Mouse (Mus musculus): Measurements from ENCODE around the gene Plin4. TPM values are rescaled to one million over a fixed set of nuclear protein-coding genes. Genes with fewer than 3 reads are reported as not detected.

Gene Plin4
- total RNA-seq (2017): not detected in 3 replicates

DNA sequence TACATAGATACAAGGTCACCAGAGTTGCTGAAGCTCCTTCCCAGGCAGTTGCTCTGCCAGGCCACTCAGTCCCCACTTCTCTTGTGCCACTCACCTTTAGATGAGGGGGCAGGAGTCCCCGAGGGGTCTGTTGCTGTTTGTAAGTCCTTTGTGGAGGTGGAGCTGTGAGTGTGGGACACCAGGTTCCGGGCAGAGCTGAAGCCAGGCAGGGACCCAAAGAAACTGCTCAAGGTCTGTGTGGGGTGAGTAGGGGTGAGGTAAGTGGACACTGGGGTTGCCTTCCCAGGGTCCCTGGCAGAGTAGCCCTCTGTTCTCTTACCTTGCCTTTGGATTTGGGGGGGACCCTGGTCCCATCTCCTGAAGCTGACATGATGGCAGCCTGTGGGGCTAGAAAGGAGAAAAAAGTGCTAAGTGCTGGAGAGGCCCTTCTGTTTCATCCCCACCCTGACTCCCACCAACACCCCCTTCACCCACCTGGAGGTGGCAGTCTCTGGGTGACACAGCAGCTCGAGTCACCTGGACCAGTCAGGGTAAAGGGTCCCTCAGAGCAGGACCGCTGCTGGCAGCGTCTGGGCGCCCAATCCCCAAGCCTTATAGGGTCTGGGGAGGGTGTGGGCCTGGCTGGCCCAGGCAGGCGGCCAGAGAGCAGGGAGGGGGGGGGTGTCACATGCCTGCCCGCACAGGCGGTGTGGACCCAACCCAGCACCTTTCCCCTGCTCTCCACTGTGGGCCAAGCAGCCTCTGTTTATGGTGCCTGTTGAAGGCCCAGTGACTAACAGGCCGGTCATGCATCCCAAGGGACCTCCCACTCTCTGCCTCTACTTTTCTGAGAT is at the start of gene Plin4:
TSS of gene Plin4 (minus strand) at position 585 of the 833 bp plus-strand sequence.
- ATAC-seq (replicated peaks; ENCODE audit: insufficient number of reproducible peaks, low FRiP score, low TSS enrichment, poor library complexity, severe bottlenecking): no peak

DNA sequence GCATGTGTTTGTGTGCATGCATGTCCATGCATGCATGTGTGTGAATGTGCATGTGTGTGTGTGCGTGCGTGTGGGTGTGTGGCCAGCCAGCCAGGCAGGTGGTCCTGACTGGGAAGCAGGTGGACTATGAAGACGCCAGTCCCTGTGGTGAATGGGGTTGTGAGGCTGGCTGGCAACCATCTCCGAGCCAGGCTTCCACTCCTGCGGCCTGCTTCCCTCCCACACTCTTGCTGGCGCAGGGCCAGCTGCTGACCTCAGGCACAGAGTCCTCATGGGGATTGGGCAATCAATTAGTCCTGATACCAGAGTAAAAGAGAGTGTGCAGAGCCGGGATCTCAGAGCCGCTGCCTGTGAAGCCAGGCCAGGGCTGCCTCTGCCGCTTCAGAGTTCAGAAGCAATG is 44.0 kb upstream of the Plin4 start:
- no peak for ATAC-seq (replicated peaks; ENCODE audit: insufficient number of reproducible peaks, low FRiP score, low TSS enrichment, poor library complexity, severe bottlenecking)

DNA sequence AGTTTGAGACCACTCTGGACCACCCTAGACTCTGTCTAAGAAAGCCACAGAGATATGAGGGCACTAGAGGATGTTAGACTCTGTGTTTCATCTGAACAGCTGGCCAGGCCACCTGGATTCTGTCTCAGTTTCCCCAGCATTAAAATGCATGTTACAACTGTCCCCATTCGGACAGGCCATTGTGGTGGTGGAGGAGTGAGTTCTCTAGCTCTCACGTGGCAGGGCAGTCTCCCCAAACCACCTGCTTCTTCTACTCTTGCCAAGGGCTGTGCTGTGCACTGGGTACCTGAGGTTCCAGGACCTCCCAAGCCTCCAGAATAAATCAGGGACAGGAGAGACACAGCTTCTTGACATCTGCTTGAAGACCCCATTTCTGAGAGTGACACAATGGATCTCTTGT is 40.3 kb upstream of the Plin4 start:
- no peak for ATAC-seq (replicated peaks; ENCODE audit: insufficient number of reproducible peaks, low FRiP score, low TSS enrichment, poor library complexity, severe bottlenecking)

DNA sequence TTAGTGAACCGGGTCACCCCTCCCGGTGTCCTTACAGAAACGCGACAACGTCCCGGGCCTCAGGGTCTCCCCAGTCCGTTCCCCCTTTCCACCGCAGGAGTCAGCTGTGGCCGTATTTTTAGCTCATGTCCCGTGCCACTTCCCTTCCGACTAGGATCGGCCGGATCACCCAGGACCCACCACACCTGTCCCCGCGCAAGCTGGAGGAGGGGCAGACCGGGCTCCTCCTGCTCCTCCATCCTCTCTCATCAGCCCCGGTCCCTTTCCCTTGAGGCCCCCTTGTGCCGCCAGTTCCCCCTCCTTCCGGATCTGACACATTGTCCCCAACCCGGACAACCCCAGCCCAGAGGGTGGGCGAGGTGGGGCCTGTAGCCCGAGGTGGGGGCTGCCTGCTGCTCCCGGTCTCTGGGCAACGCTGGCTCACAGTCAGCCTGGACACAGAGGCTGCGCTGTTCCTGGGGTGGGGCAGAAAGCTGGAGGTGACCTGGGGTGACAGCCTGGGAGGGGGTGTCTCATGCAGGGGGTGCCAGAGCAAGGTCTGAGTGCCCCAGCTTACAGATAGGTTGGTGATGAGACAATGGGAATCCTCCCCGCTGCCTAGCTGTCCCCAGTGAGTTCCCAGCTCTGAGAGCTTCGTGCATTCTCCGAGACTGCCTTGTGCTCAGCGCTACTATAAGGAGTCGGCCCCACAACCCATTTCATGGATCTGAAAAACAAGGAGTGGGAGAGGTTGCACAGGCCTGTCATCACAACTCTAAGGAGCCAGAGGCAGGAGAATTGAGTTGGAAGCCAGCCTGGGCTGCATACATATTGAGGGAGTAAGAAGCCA is 39.4 kb upstream of the Plin4 start:
- ATAC-seq (replicated peaks; ENCODE audit: insufficient number of reproducible peaks, low FRiP score, low TSS enrichment, poor library complexity, severe bottlenecking): no peak

DNA sequence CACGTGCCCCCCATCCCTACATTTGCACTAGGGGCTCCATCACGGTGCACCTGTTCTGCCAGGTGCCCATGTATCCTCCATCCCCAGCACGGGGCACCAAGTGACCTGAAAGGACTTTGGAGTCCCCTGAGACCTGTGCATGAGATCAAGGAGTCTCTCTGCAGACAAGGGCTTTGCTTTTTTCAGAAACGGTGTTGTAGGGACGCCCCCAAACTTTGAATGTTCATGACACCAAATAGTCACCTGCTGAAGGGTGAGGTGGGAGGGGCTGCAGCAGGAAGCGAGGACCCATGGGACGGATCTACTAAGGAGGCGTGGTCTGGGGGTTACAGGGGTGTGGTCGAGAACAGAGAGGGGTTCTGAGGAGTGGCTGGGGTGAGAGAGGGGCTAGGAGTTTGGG is 38.7 kb upstream of the Plin4 start:
- ATAC-seq (replicated peaks; ENCODE audit: insufficient number of reproducible peaks, low FRiP score, low TSS enrichment, poor library complexity, severe bottlenecking): no peak

DNA sequence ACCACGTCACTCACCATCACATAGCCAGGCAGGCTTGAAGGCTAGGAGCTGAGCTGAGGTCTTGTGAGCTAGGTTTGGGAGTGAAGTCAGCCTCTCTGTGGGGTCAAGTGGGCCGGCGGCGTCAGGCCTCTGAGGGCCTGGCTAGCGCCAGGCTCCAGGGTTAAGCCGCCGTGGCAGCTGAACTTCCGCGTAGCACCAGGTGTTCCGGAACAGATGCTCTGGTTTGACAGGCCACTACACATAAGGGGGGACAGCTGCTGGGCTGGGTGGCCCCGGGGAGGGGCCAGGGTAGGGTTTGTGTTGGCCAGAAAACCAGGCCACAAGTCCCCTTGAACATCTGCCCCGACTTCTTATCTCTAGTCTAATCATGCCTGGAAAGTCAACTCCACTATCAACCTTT is 37.8 kb upstream of the Plin4 start:
- no peak for ATAC-seq (replicated peaks; ENCODE audit: insufficient number of reproducible peaks, low FRiP score, low TSS enrichment, poor library complexity, severe bottlenecking)

DNA sequence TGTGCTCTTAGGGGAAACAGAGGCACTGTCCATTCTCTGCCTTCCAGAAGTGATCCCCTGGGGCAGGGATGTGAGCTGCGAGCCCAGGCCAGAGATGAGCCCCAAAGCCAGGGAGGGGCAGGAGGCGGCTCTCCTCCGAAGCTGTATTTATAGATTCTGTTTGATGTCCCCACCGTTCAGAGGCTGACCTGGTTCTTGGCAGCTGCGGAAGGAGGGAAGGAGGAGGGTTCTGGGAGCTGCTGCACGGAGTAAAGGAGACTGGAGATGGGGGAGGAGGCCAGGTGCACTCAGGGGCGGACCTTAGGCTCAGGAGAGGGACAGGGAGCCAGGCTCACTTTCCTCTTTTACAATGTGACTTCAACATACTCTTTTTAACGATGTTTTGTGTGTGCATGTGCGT is 36.5 kb upstream of the Plin4 start:
- ATAC-seq (replicated peaks; ENCODE audit: insufficient number of reproducible peaks, low FRiP score, low TSS enrichment, poor library complexity, severe bottlenecking): no peak

DNA sequence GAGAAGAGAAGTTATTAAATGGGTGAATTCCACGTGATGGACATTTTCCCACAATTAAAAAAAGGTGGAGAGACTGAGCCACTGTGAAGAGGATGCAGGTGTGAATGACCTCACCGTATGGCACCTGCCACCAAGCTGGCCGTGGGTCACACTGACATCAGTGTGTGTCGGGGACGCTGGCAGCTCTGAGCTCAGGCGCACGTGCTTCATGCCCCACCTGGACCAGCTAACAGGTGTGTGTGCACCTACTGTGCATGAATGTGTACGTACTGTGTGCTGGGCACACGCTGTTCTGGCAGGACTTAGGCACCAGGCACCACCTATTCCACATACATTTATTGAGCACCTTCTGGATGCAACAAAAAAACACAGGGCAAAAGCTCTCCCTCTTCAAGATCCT is 34.9 kb upstream of the Plin4 start:
- no peak for ATAC-seq (replicated peaks; ENCODE audit: insufficient number of reproducible peaks, low FRiP score, low TSS enrichment, poor library complexity, severe bottlenecking)

DNA sequence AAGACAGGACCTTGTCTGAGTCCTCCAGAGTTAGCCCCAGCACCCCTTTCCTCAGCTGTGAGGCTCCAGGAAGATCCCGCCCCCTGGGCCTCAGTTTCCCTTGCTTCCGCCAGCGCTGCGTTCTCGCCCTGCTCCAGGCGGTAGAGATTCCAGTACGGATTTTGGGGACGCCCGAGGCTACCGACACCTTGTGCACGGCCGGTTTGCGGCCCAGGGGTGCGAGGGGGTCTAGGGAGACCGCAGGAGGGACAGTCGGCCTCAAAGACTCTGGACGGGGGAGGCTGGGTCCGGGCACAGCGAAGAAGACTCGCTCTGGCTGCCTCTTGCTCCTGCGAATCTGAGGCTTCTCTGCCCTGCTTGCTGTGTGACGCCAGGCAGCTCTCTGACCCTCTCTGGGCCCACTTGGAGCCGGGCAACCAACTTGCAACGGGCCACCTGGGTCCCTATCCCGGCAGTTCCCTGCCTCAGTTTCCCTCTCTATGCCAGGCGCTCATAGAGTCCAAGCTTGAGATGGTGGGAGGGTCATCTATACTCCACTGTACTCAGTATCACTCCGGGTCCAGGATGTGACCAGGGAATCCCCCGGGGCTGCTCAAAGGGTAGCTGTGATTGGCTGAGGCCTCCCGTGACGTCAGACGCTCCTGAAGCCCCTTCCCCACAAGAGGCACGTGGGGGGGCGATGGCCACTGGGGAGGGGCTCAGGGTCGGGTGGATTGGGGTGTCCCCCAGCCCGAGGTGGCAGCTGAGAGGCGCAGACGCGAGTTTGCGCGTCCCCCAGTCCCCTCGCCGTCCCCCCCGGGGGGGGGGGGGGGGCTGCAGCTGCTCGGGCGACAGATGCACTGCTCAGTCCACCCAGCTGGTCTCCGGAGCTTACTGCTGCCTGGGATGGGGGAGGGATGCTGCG is 32.4 kb upstream of the Plin4 start:
- ATAC-seq (replicated peaks; ENCODE audit: insufficient number of reproducible peaks, low FRiP score, low TSS enrichment, poor library complexity, severe bottlenecking): no peak

DNA sequence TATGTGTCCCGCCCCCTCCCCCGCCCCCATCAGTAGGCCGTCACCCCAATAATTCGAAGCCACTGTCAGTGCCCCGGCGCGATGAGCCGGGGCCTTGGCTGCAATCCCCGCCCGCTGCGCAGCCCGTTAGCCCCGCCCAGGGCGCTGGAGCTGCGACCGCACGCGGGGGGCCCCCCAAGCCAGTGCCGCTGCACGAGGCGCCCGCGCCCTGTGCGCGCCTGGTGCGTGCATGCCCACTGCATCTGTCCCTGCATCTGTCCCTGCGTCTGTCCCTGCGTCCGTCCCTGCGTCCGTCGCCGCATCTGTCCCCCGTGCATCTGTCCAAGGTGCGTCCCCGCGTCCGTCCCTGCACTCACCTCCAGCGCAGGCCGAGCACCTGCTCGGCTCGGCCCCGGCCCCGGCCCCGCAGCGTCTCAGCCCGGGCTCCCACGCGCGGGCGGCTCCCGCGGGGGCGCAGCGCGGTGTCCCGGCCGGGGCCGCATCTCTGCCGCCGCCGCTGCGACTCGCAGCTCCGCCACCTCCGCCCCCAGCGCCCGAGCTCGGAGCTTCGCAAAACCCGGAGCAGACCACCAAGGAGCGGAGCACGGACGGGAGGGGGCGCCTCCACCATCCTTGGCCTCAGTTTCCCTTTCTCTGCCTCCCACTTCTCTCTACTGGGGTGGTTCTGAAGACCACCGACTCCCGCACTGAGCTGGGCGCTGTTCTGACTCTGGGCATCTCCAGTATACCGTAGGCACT is 30.4 kb upstream of the Plin4 start, which contains the start of gene Sema6b:
TSS of gene Sema6b (minus strand) at position 486 of the 738 bp plus-strand sequence.
- ATAC-seq (replicated peaks; ENCODE audit: insufficient number of reproducible peaks, low FRiP score, low TSS enrichment, poor library complexity, severe bottlenecking): no peak

DNA sequence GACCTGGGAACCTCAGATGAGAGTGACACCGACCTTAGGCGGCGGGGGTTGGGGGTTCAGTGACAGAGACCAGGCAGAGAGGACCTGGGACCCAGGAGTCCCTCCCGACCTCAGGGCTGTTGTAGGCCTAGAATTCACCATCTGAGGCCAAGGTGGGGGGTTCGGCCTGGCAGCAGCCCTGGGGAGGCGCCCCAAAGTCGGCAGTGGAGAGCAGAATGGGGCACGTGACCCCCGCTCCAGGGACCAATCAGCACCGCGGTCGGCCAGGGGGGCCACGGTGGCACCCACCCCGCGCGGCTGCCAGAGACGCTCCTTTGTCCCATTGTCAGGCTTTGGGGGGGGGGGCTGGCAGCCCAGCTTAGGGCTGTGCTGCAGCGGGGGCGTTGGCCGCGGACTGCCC is 29.8 kb upstream of the Plin4 start:
- no peak for ATAC-seq (replicated peaks; ENCODE audit: insufficient number of reproducible peaks, low FRiP score, low TSS enrichment, poor library complexity, severe bottlenecking)

DNA sequence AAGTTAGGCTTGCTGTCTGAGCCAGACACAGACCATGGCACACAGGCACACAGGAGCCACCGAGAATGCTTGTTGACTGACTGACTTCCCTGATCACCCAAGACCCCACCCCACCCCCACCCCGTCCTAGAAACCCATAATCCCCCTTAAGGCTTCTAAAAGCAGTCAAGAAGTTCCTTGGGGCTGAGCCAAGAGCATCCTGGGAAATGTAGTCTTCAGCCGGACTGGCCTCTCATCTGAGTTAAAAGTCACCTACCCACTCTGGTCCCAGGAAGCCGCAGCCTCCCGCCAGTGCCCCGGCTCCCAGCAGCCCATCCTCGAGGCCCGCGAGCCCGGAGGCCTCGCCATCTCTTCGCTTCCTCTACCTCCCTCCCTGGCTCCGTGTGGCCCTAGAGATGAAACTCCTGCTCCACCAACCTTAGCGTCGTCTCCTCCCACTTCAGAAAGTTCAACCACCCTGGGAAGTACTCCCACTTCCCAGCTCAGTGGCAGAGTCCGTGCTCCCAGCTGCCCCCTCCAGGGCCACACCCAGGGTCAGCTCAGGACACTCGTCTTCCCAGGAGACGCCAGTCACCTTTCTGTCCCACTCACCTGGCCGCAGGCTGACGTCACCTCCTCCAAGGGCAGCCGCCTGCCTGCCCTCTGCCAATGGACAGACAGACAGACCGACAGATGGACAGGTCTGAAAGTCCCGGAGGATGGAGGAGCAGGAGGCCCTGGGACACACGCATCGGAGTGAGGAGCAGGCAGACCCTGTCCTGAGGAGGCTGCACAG is 28.4 kb upstream of the Plin4 start:
- no peak for ATAC-seq (replicated peaks; ENCODE audit: insufficient number of reproducible peaks, low FRiP score, low TSS enrichment, poor library complexity, severe bottlenecking)

DNA sequence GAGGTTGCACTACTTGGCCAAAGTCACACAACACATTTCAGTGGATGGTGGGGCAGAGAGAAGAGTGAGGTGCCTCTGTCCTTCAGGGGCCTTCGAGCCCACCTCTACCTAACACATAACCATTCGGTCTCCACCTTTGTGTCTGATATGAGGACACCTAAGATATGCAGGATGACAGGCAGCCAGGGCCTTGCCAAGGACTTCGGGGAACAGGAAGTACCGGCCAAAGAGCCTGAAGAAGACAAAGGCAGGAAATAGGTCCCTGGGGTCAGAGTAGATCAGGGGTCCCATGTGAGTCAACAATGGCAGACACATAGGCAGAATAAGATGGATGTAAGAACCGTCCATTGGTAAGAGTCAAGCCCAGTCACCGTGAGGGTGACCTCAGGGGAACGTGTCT is 27.0 kb upstream of the Plin4 start:
- no peak for ATAC-seq (replicated peaks; ENCODE audit: insufficient number of reproducible peaks, low FRiP score, low TSS enrichment, poor library complexity, severe bottlenecking)

DNA sequence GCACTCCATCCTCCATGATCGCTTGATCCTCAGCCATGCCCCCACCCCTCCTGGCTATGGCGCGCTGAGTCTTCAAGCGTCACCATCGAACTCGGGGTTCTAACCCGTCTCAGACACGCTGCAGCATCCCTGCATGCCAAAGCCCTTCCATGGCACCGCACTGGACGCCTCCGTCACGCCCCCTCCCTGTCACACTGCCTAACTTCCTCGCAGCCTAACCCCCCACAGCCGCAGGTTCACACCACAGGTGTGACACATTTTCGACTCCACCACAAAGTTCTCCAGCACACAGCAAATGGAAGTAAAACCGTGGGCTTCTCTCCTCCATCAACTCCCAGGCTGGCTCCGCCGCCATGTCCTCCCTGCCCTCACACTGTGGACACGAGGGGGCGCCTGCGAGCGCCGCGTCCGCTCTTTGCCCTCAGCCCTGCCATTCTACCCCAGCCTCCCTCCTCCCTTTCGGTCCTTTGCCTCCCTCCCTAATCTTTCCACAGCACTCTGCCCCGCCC is 24.9 kb upstream of the Plin4 start:
- ATAC-seq (replicated peaks; ENCODE audit: insufficient number of reproducible peaks, low FRiP score, low TSS enrichment, poor library complexity, severe bottlenecking): peak; percentile 46

DNA sequence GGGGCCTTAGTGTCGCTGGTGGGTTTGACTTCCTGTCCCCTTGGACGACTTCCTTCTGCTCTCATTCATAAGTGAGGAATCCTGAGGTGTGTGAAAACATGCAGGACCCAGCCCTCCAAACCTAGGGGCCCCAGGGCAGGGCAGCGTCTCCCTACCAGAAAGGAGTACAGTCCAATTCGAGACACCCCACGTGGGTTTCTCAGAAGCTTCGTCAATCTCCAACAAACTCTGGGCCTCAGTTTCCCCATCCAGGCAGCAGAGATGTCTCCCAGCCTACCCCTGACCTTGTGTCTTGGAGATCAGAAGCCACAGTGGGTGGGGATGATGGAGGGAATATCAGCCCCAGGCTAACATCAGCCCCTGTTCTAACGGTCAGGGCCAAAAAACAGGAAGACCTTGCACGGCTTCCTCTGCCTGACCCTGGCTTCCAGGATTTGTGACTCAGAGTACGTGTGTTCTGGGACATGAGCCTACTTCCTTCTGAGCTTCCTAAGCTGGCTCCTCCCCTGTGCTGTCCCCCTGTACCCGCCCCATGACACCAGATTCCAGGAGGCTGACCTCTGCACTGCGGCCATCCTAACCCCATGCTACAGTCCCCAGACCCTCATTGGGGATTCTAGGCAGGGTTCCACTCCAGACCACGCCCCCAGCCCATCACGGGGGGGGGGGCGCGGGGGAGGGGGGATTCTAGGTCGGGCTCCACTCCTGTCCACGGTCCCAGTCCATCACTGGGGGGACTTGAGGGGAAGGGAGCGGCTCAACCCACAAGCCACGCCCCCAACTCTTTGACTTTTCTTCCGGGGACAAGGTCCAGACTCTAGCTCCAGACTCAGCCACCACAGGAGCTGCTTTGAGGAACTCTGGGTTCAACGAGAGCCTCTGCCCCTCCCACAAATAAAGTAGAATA is 24.1 kb upstream of the Plin4 start:
- ATAC-seq (replicated peaks; ENCODE audit: insufficient number of reproducible peaks, low FRiP score, low TSS enrichment, poor library complexity, severe bottlenecking): peak; percentile 46

DNA sequence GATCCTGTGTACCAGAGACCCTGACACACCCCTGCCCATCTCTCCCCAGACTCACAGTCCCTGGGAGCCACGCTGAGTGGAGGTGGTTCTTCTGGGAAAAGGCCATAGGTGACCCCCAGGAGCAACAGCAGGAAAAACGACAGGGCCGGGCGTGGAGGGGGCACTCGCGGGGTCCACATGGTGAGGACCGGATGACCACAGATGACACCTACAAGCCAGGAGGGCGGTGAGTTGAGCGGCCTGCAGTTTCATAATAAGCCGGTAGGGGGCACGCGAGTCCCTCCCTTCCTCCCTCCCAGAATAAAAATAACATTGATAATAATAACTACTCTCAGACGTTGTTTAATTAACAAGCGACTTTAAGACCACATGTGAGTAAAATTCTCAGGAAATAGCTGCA is 23.1 kb upstream of the Plin4 start:
- ATAC-seq (replicated peaks; ENCODE audit: insufficient number of reproducible peaks, low FRiP score, low TSS enrichment, poor library complexity, severe bottlenecking): peak; percentile 41
